Mouse (Mus musculus) gastrocnemius, adult 2 months (tissue): ENCODE results near the gene Rcsd1. TPM values are rescaled to one million over a fixed set of nuclear protein-coding genes. Genes with fewer than 3 reads are reported as not detected.

Experiments
- DNase-seq: peaks from one replicate; pipeline ENCODE4 v3.0.0; 2022
- H3K27ac ChIP-seq: fragments of 200-600 bp; 2 replicates; pipeline ENCODE4 v1.8.1; 2022; ENCODE audit warnings: mild to moderate bottlenecking
- H3K4me3 ChIP-seq: fragments of 200-600 bp; 2 replicates; pipeline ENCODE4 v1.8.1; 2022; ENCODE audit warnings: mild to moderate bottlenecking, moderate library complexity
- CTCF ChIP-seq: fragments of 200-600 bp; IDR thresholded peaks from 2 replicates; pipeline ENCODE4 v1.8.1; 2022; ENCODE audit warnings: antibody characterized with exemption, mild to moderate bottlenecking, moderate library complexity
- intact Hi-C: fragments of 180-260 bp; cut with DNase I; formaldehyde crosslinking; loops from one replicate; pipeline ENCODE4 v1.15.1; 2025
- total RNA-seq, 2 experiments: library from RNA; stranded (reverse); gene quantifications; 2 replicates each; pipeline ENCODE4 v1.2.3; 2021

The Rcsd1 gene
- total RNA-seq, 2 experiments from 2014 or later: 93.3 to 95.0 TPM

GRCm38 (mm10) chr1:165666944-165667343 is 42.6 kb downstream of the Rcsd1 start:
- no peak for TF ChIP-seq CTCF
- Histone ChIP-seq H3K4me3 (no peak overlapping the region), H3K27ac (peak overlapping the region; percentile 93)
- intact Hi-C loops: loop anchor here (5.0 kb wide), 1 partner anchor 40 kb away; the partner anchor contains the start of gene Rcsd1
- no peak for DNase-seq

GRCm38 (mm10) chr1:165665758-165666157 is 43.8 kb downstream of the Rcsd1 start:
- intact Hi-C loops: loop anchor here (5.0 kb wide), 1 partner anchor 42 kb away; the partner anchor contains the start of gene Rcsd1
- TF ChIP-seq CTCF: no peak
- peak overlapping the region; percentile 93 for H3K27ac ChIP-seq

GRCm38 (mm10) chr1:165663277-165663676 is 46.3 kb downstream of the Rcsd1 start:
- H3K4me3 ChIP-seq: peak overlapping the region; percentile 20
- TF ChIP-seq CTCF: no peak
- intact Hi-C loops: loop anchor here (2.0 kb wide), 1 partner anchor 14 kb away; no protein-coding TSS in a partner anchor
- peak overlapping the region; percentile 84 for H3K27ac ChIP-seq
- no peak for DNase-seq

More at GRCm38 (mm10) chr1:165665758-165666157, 43.8 kb downstream of the Rcsd1 start:
- peak; percentile 63 for DNase-seq
- no peak overlapping the region for H3K4me3 ChIP-seq

GRCm38 (mm10) chr1:165662426-165663192 is 46.9 kb downstream of the Rcsd1 start:
- peak overlapping the region; percentile 84 for H3K27ac ChIP-seq
- no peak for TF ChIP-seq CTCF
- peak overlapping the region; percentile 20 for H3K4me3 ChIP-seq
- intact Hi-C loops: loop anchor here (2.0 kb wide), 1 partner anchor 14 kb away; no protein-coding TSS in a partner anchor
- DNase-seq: peak; percentile 68

- TF ChIP-seq CTCF: no peak
- peak; percentile 47 for DNase-seq
- Histone ChIP-seq H3K27ac (peak overlapping the region; percentile 84), H3K4me3 (no peak overlapping the region)
- intact Hi-C loops: loop anchor here (2.0 kb wide), 2 partner anchors 15 to 289 kb away; no protein-coding TSS in a partner anchor
These were observed 47.8 kb downstream of the Rcsd1 start for GRCm38 (mm10) chr1:165661725-165662124.

- no peak for TF ChIP-seq CTCF
These were observed 48.4 kb downstream of the Rcsd1 start for GRCm38 (mm10) chr1:165661191-165661590.

GRCm38 (mm10) chr1:165660774-165661173 is 48.8 kb downstream of the Rcsd1 start:
- Histone ChIP-seq H3K4me3 (no peak overlapping the region), H3K27ac (peak overlapping the region; percentile 84; the same call in 1 of the 2 replicates)
- TF ChIP-seq CTCF: peak; percentile 78
- DNase-seq: peak; percentile 45
- intact Hi-C loops: loop anchor here (1.0 to 2.0 kb wide), 2 partner anchors 76 to 290 kb away; no protein-coding TSS in a partner anchor

More at GRCm38 (mm10) chr1:165661191-165661590, 48.4 kb downstream of the Rcsd1 start:
- Histone ChIP-seq H3K27ac (peak overlapping the region; percentile 84), H3K4me3 (no peak overlapping the region)
- intact Hi-C loops: loop anchor here (2.0 kb wide), 1 partner anchor 290 kb away; no protein-coding TSS in a partner anchor
- DNase-seq: no peak

- Histone ChIP-seq H3K4me3 (no peak overlapping the region), H3K27ac (no peak overlapping the region)
- DNase-seq: peak; percentile 79
- intact Hi-C loops: loop anchor here (1.0 kb wide), 1 partner anchor 75 kb away; no protein-coding TSS in a partner anchor
- TF ChIP-seq CTCF: peak; percentile 97
These were observed 51.0 kb downstream of the Rcsd1 start for GRCm38 (mm10) chr1:165658602-165659001.

GRCm38 (mm10) chr1:165655482-165655881 is 54.1 kb downstream of the Rcsd1 start:
- H3K4me3 ChIP-seq: peak overlapping the region; percentile 23
- no peak overlapping the region; the same call in 1 of the 2 replicates for H3K27ac ChIP-seq
- DNase-seq: no peak
- TF ChIP-seq CTCF: no peak
- intact Hi-C loops: no loop called here

GRCm38 (mm10) chr1:165655022-165655421 is 54.5 kb downstream of the Rcsd1 start:
- peak overlapping the region; percentile 31; the same call in 1 of the 2 replicates for H3K27ac ChIP-seq
- peak; percentile 58 for TF ChIP-seq CTCF
- H3K4me3 ChIP-seq: peak overlapping the region; percentile 23
- DNase-seq: peak; percentile 70
- intact Hi-C loops: no loop called here

GRCm38 (mm10) chr1:165653126-165653885 is 56.3 kb downstream of the Rcsd1 start:
- no peak for TF ChIP-seq CTCF
- intact Hi-C loops: no loop called here
- peak overlapping the region; percentile 28; the same call in 1 of the 2 replicates for H3K27ac ChIP-seq
- DNase-seq: no peak
- no peak overlapping the region for H3K4me3 ChIP-seq

- intact Hi-C loops: no loop called here
- TF ChIP-seq CTCF: no peak
- Histone ChIP-seq H3K4me3 (no peak overlapping the region), H3K27ac (no peak overlapping the region)
- DNase-seq: no peak
These were observed 57.0 kb downstream of the Rcsd1 start for GRCm38 (mm10) chr1:165652507-165652906.

- DNase-seq: no peak
- Histone ChIP-seq H3K27ac (no peak overlapping the region), H3K4me3 (no peak overlapping the region)
- no peak for TF ChIP-seq CTCF
- intact Hi-C loops: no loop called here
These were observed 58.4 kb downstream of the Rcsd1 start for GRCm38 (mm10) chr1:165651158-165651557.
